Mouse (Mus musculus) left cerebral cortex, postnatal 10 days (tissue): ENCODE data around the gene Cabp2. TPM values are rescaled to one million over a fixed set of nuclear protein-coding genes. Genes with fewer than 3 reads are reported as not detected.

Source experiments
- DNase-seq, 2 experiments: peaks; one replicate each; pipeline ENCODE4 v3.0.0; 2021 to 2022; ENCODE audit warnings: low spot score in 2 of 2, mixed read lengths in 1 of 2; ENCODE audit errors: extremely low spot score in 1 of 2
- intact Hi-C: fragments of 180-260 bp; cut with DNase I; formaldehyde crosslinking; loops from one replicate; pipeline ENCODE4 v1.15.1; 2025
- total RNA-seq, 2 experiments: library from RNA; stranded (reverse); gene quantifications; 2 replicates each; pipeline ENCODE4 v1.2.3; 2021

The Cabp2 gene
- total RNA-seq, 2 experiments from 2014 or later: not detected

GRCm38 (mm10) chr19:4096642-4097440, 15.5 kb downstream of the Cabp2 start, which contains the start of gene Cdk2ap2:
Cdk2ap2 (plus strand) TSS chr19:4097182.
- DNase-seq: peak; percentile 99
- intact Hi-C loops: no loop called here

GRCm38 (mm10) chr19:4097441-4097825, 16.1 kb downstream of the Cabp2 start:
- intact Hi-C loops: no loop called here
- peak in 1 of 2 experiments; percentile 84 for DNase-seq

GRCm38 (mm10) chr19:4098426-4098825, 17.0 kb downstream of the Cabp2 start:
- intact Hi-C loops: no loop called here
- DNase-seq: no peak

GRCm38 (mm10) chr19:4099056-4099455, 17.7 kb downstream of the Cabp2 start:
- DNase-seq: peak; percentile 85 to 92
- intact Hi-C loops: no loop called here

- DNase-seq: peak in 1 of 2 experiments; percentile 84
- intact Hi-C loops: loop anchor here (10.0 kb wide), 1 partner anchor 125 kb away; no protein-coding TSS in a partner anchor
Measured at GRCm38 (mm10) chr19:4099837-4100717, 18.7 kb downstream of the Cabp2 start, which contains the start of gene Pitpnm1. Pitpnm1 (plus strand) TSS chr19:4099998.

- intact Hi-C loops: loop anchor here (10.0 kb wide), 1 partner anchor 124 kb away; no protein-coding TSS in a partner anchor
- peak in 1 of 2 experiments; percentile 84 for DNase-seq
Measured at GRCm38 (mm10) chr19:4100718-4101261, 19.4 kb downstream of the Cabp2 start.

- DNase-seq: no peak
- intact Hi-C loops: loop anchor here (10.0 kb wide), 1 partner anchor 123 kb away; no protein-coding TSS in a partner anchor
Measured at GRCm38 (mm10) chr19:4101466-4101865, 20.1 kb downstream of the Cabp2 start.

GRCm38 (mm10) chr19:4102049-4102448, 20.7 kb downstream of the Cabp2 start:
- intact Hi-C loops: loop anchor here (10.0 kb wide), 1 partner anchor 123 kb away; no protein-coding TSS in a partner anchor

GRCm38 (mm10) chr19:4102626-4103025, 21.2 kb downstream of the Cabp2 start:
- no peak for DNase-seq
- intact Hi-C loops: loop anchor here (10.0 kb wide), 1 partner anchor 122 kb away; no protein-coding TSS in a partner anchor

More at GRCm38 (mm10) chr19:4102049-4102448, 20.7 kb downstream of the Cabp2 start:
- no peak for DNase-seq

GRCm38 (mm10) chr19:4103294-4103693, 21.9 kb downstream of the Cabp2 start:
- intact Hi-C loops: loop anchor here (10.0 kb wide), 1 partner anchor 122 kb away; no protein-coding TSS in a partner anchor
- no peak for DNase-seq

- intact Hi-C loops: loop anchor here (10.0 kb wide), 1 partner anchor 121 kb away; no protein-coding TSS in a partner anchor
- no peak for DNase-seq
Measured at GRCm38 (mm10) chr19:4103792-4104191, 22.4 kb downstream of the Cabp2 start.

- peak in 1 of 2 experiments; percentile 32 for DNase-seq
- intact Hi-C loops: loop anchor here (10.0 kb wide), 1 partner anchor 120 kb away; no protein-coding TSS in a partner anchor
Measured at GRCm38 (mm10) chr19:4104675-4105194, 23.4 kb downstream of the Cabp2 start.

- intact Hi-C loops: loop anchor here (10.0 kb wide), 1 partner anchor 118 kb away; no protein-coding TSS in a partner anchor
- DNase-seq: no peak
Measured at GRCm38 (mm10) chr19:4106654-4107053, 25.3 kb downstream of the Cabp2 start.

GRCm38 (mm10) chr19:4108535-4108934, 27.2 kb downstream of the Cabp2 start:
- DNase-seq: no peak
- intact Hi-C loops: loop anchor here (10.0 kb wide), 1 partner anchor 116 kb away; no protein-coding TSS in a partner anchor

GRCm38 (mm10) chr19:4112063-4112960, 30.9 kb downstream of the Cabp2 start:
- DNase-seq: no peak
- intact Hi-C loops: no loop called here

GRCm38 (mm10) chr19:4113186-4113805, 31.9 kb downstream of the Cabp2 start:
- intact Hi-C loops: no loop called here
- DNase-seq: peak in 1 of 2 experiments; percentile 80

- DNase-seq: no peak
- intact Hi-C loops: no loop called here
Measured at GRCm38 (mm10) chr19:4113806-4114230, 32.4 kb downstream of the Cabp2 start.
